Mouse (Mus musculus): ENCODE measurements around the gene Slc5a3. TPM values are rescaled to one million over a fixed set of nuclear protein-coding genes. Genes with fewer than 3 reads are reported as not detected.

The Slc5a3 gene
- polyA plus RNA-seq, 1 experiment, result 19.6 TPM

GRCm38 (mm10) chr16:92136275-92136674, 78.2 kb downstream of the Slc5a3 start:
- H3K4me1 ChIP-seq (ENCODE audit: control insufficient read depth, insufficient read depth, low read length), result no peaks in the 10 kb centered on the region
- H3K27ac ChIP-seq (ENCODE audit: insufficient read depth, low read length), result no peak overlapping the region
- H3K4me3 ChIP-seq (ENCODE audit: insufficient read depth, low read length), result no peak overlapping the region
- no peak for TF ChIP-seq CTCF (IDR thresholded peaks at IDR 0.05; ENCODE audit: borderline replicate concordance, insufficient read depth, low read length)

Other genes with a start within 250 kb of the Slc5a3 start
- gene Mrps6, start 52 bp upstream of the Slc5a3 start, polyA plus RNA-seq (2011; ENCODE audit: insufficient read length, low read depth, missing spikeins), result 75.3 and 105 TPM in 2 replicates
- gene Gm49711, start within 50 bp of the Slc5a3 start, polyA plus RNA-seq (2011; ENCODE audit: insufficient read length, low read depth, missing spikeins), result not detected in 2 replicates
- not detected in 2 replicates for gene Kcne2, start 234.1 kb downstream of the Slc5a3 start, polyA plus RNA-seq (2011; ENCODE audit: insufficient read length, low read depth, missing spikeins)
- gene Smim11, start 243.0 kb downstream of the Slc5a3 start, polyA plus RNA-seq (2011; ENCODE audit: insufficient read length, low read depth, missing spikeins), result 33.6 and 50.5 TPM in 2 replicates